Mouse (Mus musculus): ENCODE results near the gene Nr1i3. TPM values are rescaled to one million over a fixed set of nuclear protein-coding genes. Genes with fewer than 3 reads are reported as not detected.

Gene Nr1i3
- polyA plus RNA-seq, 1 experiment: 0.08 TPM

Other genes with a start within 250 kb of the Nr1i3 start
- 14.7 and 16.4 TPM in 2 replicates for gene Fcgr2b, start 237.4 kb upstream of the Nr1i3 start, polyA plus RNA-seq (2012; rRNA removed)
- gene Fcgr4, start 195.1 kb upstream of the Nr1i3 start, polyA plus RNA-seq (2012; rRNA removed): 1.0 and 1.5 TPM in 2 replicates
- gene Fcgr3, start 149.0 kb upstream of the Nr1i3 start, polyA plus RNA-seq (2012; rRNA removed): 16.6 and 20.7 TPM in 2 replicates
- gene Cfap126, start 100.1 kb upstream of the Nr1i3 start, polyA plus RNA-seq (2012; rRNA removed): 2.7 and 2.8 TPM in 2 replicates
- 191 and 231 TPM in 2 replicates for gene Sdhc, start 63.4 kb upstream of the Nr1i3 start, polyA plus RNA-seq (2012; rRNA removed)
- gene Mpz, start 63.3 kb upstream of the Nr1i3 start, polyA plus RNA-seq (2012; rRNA removed): 1.1 and 7.4 TPM in 2 replicates
- gene Pcp4l1, start 17.7 kb upstream of the Nr1i3 start, polyA plus RNA-seq (2012; rRNA removed): 4.7 and 7.3 TPM in 2 replicates
- 34.7 and 34.9 TPM in 2 replicates for gene Tomm40l, start 8.5 kb downstream of the Nr1i3 start, polyA plus RNA-seq (2012; rRNA removed)
- gene Apoa2, start 11.1 kb downstream of the Nr1i3 start, polyA plus RNA-seq (2012; rRNA removed): 1.8 and 49.4 TPM in 2 replicates
- 127 and 138 TPM in 2 replicates for gene Fcer1g, start 20.4 kb downstream of the Nr1i3 start, polyA plus RNA-seq (2012; rRNA removed)
- 0.73 and 0.90 TPM in 2 replicates for gene Adamts4, start 36.5 kb downstream of the Nr1i3 start, polyA plus RNA-seq (2012; rRNA removed)
- 131 and 154 TPM in 2 replicates for gene Ndufs2, start 37.4 kb downstream of the Nr1i3 start, polyA plus RNA-seq (2012; rRNA removed)
- gene B4galt3, start 56.4 kb downstream of the Nr1i3 start, polyA plus RNA-seq (2012; rRNA removed): 97.0 and 98.9 TPM in 2 replicates
- 71.5 and 78.5 TPM in 2 replicates for gene Ppox, start 67.2 kb downstream of the Nr1i3 start, polyA plus RNA-seq (2012; rRNA removed)
- gene Usp21, start 74.0 kb downstream of the Nr1i3 start, polyA plus RNA-seq (2012; rRNA removed): 77.0 and 79.1 TPM in 2 replicates
- 18.5 and 20.2 TPM in 2 replicates for gene Ufc1, start 81.1 kb downstream of the Nr1i3 start, polyA plus RNA-seq (2012; rRNA removed)
- gene Dedd, start 115.2 kb downstream of the Nr1i3 start, polyA plus RNA-seq (2012; rRNA removed): 60.8 and 61.5 TPM in 2 replicates
- gene Nit1, start 131.7 kb downstream of the Nr1i3 start, polyA plus RNA-seq (2012; rRNA removed): 48.8 and 52.2 TPM in 2 replicates
- 15.8 and 16.6 TPM in 2 replicates for gene Pfdn2, start 131.7 kb downstream of the Nr1i3 start, polyA plus RNA-seq (2012; rRNA removed)
- 0.39 and 0.69 TPM in 2 replicates for gene Klhdc9, start 146.8 kb downstream of the Nr1i3 start, polyA plus RNA-seq (2012; rRNA removed)
- 2.7 and 3.5 TPM in 2 replicates for gene Nectin4, start 156.1 kb downstream of the Nr1i3 start, polyA plus RNA-seq (2012; rRNA removed)
- gene Arhgap30, start 175.0 kb downstream of the Nr1i3 start, polyA plus RNA-seq (2012; rRNA removed): 128 and 141 TPM in 2 replicates
- gene Usf1, start 197.3 kb downstream of the Nr1i3 start, polyA plus RNA-seq (2012; rRNA removed): 177 and 184 TPM in 2 replicates
- gene Tstd1, start 204.9 kb downstream of the Nr1i3 start, polyA plus RNA-seq (2012; rRNA removed): 5.3 and 6.1 TPM in 2 replicates
- gene F11r, start 223.6 kb downstream of the Nr1i3 start, polyA plus RNA-seq (2012; rRNA removed): 17.7 and 18.6 TPM in 2 replicates